Mouse (Mus musculus) T-helper 2 cell (primary cell): ENCODE results near the gene Macrod2.
"Not testable (repeated sequence)": the region's sequence is repeated elsewhere in the genome, so short reads cannot be mapped to it uniquely, and the experiment has no call there.

Experiments used
- in situ Hi-C: fragments of 300-600 bp; cut with MboI, MseI; formaldehyde crosslinking; loops from one replicate; pipeline ENCODE4 v1.15.1; 2025; ENCODE audit warnings: high pct_unique_total_duplicates

Macrod2 gene

GRCm38 (mm10) chr2:140698585-140698984, 303.5 kb downstream of the Macrod2 start:
- in situ Hi-C loops = no loop called here

- in situ Hi-C loops = no loop called here
These were observed 308.3 kb downstream of the Macrod2 start for GRCm38 (mm10) chr2:140703377-140703776.

- in situ Hi-C loops = no loop called here
These were observed 309.0 kb downstream of the Macrod2 start for GRCm38 (mm10) chr2:140704146-140704545.

- in situ Hi-C loops = no loop called here
These were observed 310.2 kb downstream of the Macrod2 start for GRCm38 (mm10) chr2:140705278-140705677.

GRCm38 (mm10) chr2:140707550-140707949, 312.4 kb downstream of the Macrod2 start:
- in situ Hi-C loops = no loop called here

GRCm38 (mm10) chr2:140715822-140716221, 320.7 kb downstream of the Macrod2 start:
- in situ Hi-C loops = no loop called here

- in situ Hi-C loops = no loop called here
These were observed 322.3 kb downstream of the Macrod2 start for GRCm38 (mm10) chr2:140717407-140717806.

GRCm38 (mm10) chr2:140732616-140733183, 337.6 kb downstream of the Macrod2 start:
- in situ Hi-C loops = no loop called here

- in situ Hi-C loops = no loop called here
These were observed 345.4 kb downstream of the Macrod2 start for GRCm38 (mm10) chr2:140740511-140740910.

GRCm38 (mm10) chr2:140742954-140743353, 347.8 kb downstream of the Macrod2 start:
- in situ Hi-C loops = not testable (repeated sequence)

GRCm38 (mm10) chr2:140758881-140759280, 363.8 kb downstream of the Macrod2 start:
- in situ Hi-C loops = no loop called here

- in situ Hi-C loops = no loop called here
These were observed 364.6 kb downstream of the Macrod2 start for GRCm38 (mm10) chr2:140759732-140760131.

- in situ Hi-C loops = no loop called here
These were observed 365.0 kb downstream of the Macrod2 start for GRCm38 (mm10) chr2:140760137-140760536.

- in situ Hi-C loops = no loop called here
These were observed 368.2 kb downstream of the Macrod2 start for GRCm38 (mm10) chr2:140763076-140763891.

- in situ Hi-C loops = no loop called here
These were observed 374.4 kb downstream of the Macrod2 start for GRCm38 (mm10) chr2:140769473-140769872.

GRCm38 (mm10) chr2:140772825-140773224, 377.7 kb downstream of the Macrod2 start:
- in situ Hi-C loops = no loop called here

GRCm38 (mm10) chr2:140773456-140773855, 378.3 kb downstream of the Macrod2 start:
- in situ Hi-C loops = no loop called here

- in situ Hi-C loops = loop anchor here (25.0 kb wide), 1 partner anchor 688 kb away; no protein-coding TSS in a partner anchor
These were observed 379.8 kb downstream of the Macrod2 start for GRCm38 (mm10) chr2:140774808-140775370.

- in situ Hi-C loops = loop anchor here (25.0 kb wide), 1 partner anchor 688 kb away; no protein-coding TSS in a partner anchor
These were observed 380.5 kb downstream of the Macrod2 start for GRCm38 (mm10) chr2:140775448-140776101.

GRCm38 (mm10) chr2:140778212-140778611, 383.1 kb downstream of the Macrod2 start:
- in situ Hi-C loops = loop anchor here (25.0 kb wide), 1 partner anchor 691 kb away; no protein-coding TSS in a partner anchor

- in situ Hi-C loops = loop anchor here (25.0 kb wide), 1 partner anchor 696 kb away; no protein-coding TSS in a partner anchor
These were observed 387.9 kb downstream of the Macrod2 start for GRCm38 (mm10) chr2:140783041-140783440.

- in situ Hi-C loops = loop anchor here (25.0 kb wide), 1 partner anchor 697 kb away; no protein-coding TSS in a partner anchor
These were observed 389.5 kb downstream of the Macrod2 start for GRCm38 (mm10) chr2:140784626-140785025.
